Mouse (Mus musculus) midbrain, embryonic 14.5 days (tissue): Measurements from ENCODE around the gene Pkp3. TPM values are rescaled to one million over a fixed set of nuclear protein-coding genes. Genes with fewer than 3 reads are reported as not detected.

Experiments used
- ATAC-seq: fragments of 200-750 bp; cut with Nextera tagmentation; 2 replicates; pipeline ENCODE4 v1.8.0; 2017; ENCODE audit warnings: moderate number of reproducible peaks, moderate library complexity; ENCODE audit not compliant: low FRiP score, low TSS enrichment
- DNase-seq: peaks from one replicate; pipeline ENCODE4 v3.0.0-alpha.2; 2015
- H3K27ac ChIP-seq: fragments of 300-500 bp; sonication (generic); replicated peaks from 2 replicates; pipeline ENCODE4 v1.5.1; 2014; ENCODE audit warnings: mild to moderate bottlenecking, low read depth, low read length, moderate library complexity
- H3K27me3 ChIP-seq: fragments of 300-500 bp; sonication (generic); 2 replicates; pipeline ENCODE4 v1.6.1; 2014; ENCODE audit warnings: low read length, control low read depth, mixed read lengths; ENCODE audit not compliant: control insufficient read depth, insufficient read depth
- H3K36me3 ChIP-seq: fragments of 300-500 bp; sonication (generic); 2 replicates; pipeline ENCODE4 v1.6.1; 2014; ENCODE audit warnings: low read length, control low read depth; ENCODE audit not compliant: control insufficient read depth, insufficient read depth
- H3K4me1 ChIP-seq: fragments of 300-500 bp; sonication (generic); 2 replicates; pipeline ENCODE4 v1.6.1; 2014; ENCODE audit warnings: mild to moderate bottlenecking, antibody characterized with exemption, low read length, control low read depth; ENCODE audit not compliant: control insufficient read depth, insufficient read depth
- H3K4me2 ChIP-seq: fragments of 300-500 bp; sonication (generic); 2 replicates; pipeline ENCODE4 v1.6.1; 2014; ENCODE audit warnings: mild to moderate bottlenecking, low read length, moderate library complexity
- H3K4me3 ChIP-seq: fragments of 300-500 bp; sonication (generic); replicated peaks from 2 replicates; pipeline ENCODE4 v1.5.1; 2014; ENCODE audit warnings: low read depth, low read length
- H3K9ac ChIP-seq: fragments of 300-500 bp; sonication (generic); replicated peaks from 2 replicates; pipeline ENCODE4 v1.6.1; 2014; ENCODE audit warnings: mild to moderate bottlenecking, low read length, moderate library complexity
- H3K9me3 ChIP-seq: fragments of 300-500 bp; sonication (generic); 2 replicates; pipeline ENCODE4 v1.6.1; 2016; ENCODE audit warnings: low read length, control low read depth, mixed read lengths; ENCODE audit not compliant: control insufficient read depth
- WGBS: fragments of 180-500 bp; shearing (Covaris S2); extraction: QIAGEN DNeasy Blood & Tissue Kit; methylation state at CpG from one replicate; pipeline ENCODE4 v1.1.7; 2014; 5-methylcytosine and 5-hydroxymethylcytosine counted together
- polyA plus RNA-seq: library from polyadenylated mRNA; unstranded; fragments of >200 nt; fragmentation: Nextera tagmentation; extraction: Ambion mirVana; gene quantifications from 2 replicates; pipeline ENCODE4 v1.2.1, GENCODE M21; 2014

Pkp3 gene
- polyA plus RNA-seq, 1 experiment from 2014 or later, result not detected

DNA sequence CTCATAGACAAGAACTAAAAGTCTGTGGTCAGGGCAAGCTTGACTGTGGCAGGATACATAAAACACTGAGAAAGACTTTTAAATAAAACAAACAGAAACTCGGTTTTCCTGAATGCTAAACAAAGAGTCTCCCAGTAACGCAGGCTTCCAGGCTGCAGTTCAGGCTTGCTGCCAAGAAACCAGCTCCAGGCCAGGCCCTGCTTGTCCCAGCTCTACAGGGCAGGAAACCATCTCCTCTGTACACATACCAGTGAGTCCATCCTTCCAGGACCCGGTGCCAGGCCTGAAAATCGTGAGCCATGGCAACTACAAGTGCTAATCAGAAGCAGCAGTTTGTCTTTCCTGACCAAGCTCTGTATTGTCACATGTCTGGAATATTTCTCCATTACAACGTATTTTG, 36.4 kb upstream of the Pkp3 start:
- Histone ChIP-seq H3K9me3 (no peaks in the 10 kb centered on the region), H3K27me3 (no peaks in the 10 kb centered on the region), H3K36me3 (no peaks in the 10 kb centered on the region), H3K4me2 (no peak overlapping the region), H3K4me3 (no peak overlapping the region), H3K4me1 (no peaks in the 10 kb centered on the region), H3K9ac (no peak overlapping the region), H3K27ac (0 out of 2 replicates have a peak overlapping the region, but pooled peaks have one; percentile 52)
- ATAC-seq, result no peak
- peak; percentile 73 for DNase-seq
- 26% methylated on average over 5 of the region's 5 CpGs for WGBS

- Histone ChIP-seq H3K36me3 (no peaks in the 10 kb centered on the region), H3K4me1 (0 out of 2 replicates have a peak, but pooled peaks cover 3% of the 10 kb centered on the region), H3K9ac (no peak overlapping the region), H3K4me3 (no peak overlapping the region), H3K27me3 (no peaks in the 10 kb centered on the region), H3K4me2 (no peak overlapping the region), H3K9me3 (no peaks in the 10 kb centered on the region), H3K27ac (no peak overlapping the region)
- DNase-seq, result no peak
- WGBS, result 66% methylated on average over 4 of the region's 4 CpGs
- no peak for ATAC-seq
These were observed 35.5 kb upstream of the Pkp3 start for GRCm38 (mm10) chr7:141042539-141042938.

DNA sequence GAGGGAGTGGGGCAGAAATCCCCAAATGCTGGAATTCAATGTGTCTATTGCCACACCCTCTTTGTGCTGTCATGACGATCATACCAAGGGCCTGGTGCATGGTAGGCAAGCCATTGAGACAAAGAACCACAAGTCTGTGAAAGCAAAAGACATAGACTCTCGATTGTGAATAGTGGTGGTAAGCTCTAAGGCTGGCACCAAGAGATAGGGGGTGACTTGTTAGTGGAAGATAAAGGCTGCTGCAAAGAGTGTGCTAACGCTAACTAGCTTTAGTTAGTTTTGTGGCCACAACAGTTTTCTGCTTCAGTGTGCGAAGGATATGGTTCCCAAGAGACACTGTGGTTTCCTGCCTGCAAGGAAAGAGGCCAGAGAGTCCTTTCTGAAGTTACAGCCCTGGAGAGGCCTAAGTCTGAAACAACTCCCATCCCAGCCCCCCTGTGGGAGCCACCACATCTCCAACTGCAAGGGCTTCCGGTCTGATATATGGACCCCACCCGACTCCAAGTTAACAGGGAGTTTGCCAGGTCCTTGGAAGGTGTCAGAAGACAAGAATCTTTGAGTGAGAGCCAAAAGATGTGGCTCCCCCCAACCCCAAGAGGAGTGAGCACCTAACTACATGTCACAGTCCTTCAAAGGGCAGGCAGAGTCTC, 31.0 kb upstream of the Pkp3 start:
- Histone ChIP-seq H3K4me3 (no peak overlapping the region), H3K9ac (no peak overlapping the region), H3K4me1 (peaks cover 9% of the 10 kb centered on the region), H3K27me3 (no peaks in the 10 kb centered on the region), H3K27ac (no peak overlapping the region), H3K36me3 (no peaks in the 10 kb centered on the region), H3K4me2 (peak overlapping the region; percentile 82), H3K9me3 (no peaks in the 10 kb centered on the region)
- DNase-seq (no peak), ATAC-seq (no peak)
- 77% methylated on average over 6 of the region's 6 CpGs for WGBS

DNA sequence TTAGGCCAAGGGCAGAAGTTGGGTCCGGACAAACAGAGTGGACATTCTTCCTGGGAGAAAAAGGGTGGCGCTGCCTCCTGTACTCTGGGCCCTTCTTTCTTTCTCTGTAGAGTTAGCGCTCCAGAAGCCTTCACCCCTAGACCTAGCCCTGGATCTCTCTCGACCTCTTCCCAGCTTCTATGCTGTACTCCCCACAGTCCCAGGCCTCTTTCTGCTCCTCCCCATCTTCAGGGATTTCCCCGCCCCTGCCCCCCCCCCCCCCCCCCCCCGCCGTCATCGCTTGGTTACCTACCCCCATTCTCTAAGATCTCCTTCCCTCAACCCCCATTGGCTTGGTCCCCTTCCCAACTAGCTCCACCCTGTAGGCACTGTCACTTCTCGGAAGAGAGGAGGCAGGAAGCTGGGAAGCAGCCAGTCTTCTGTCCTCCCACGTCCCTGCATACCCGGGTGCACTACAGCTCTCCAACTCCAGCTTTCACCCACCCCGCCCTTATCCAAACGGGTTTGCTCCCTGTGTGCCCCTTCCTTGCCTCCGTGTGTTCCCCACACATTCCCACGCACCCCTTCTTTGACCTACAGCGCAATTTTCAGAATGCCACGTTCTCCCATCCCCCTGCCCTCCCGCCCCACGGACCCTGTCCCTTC, 30.3 kb upstream of the Pkp3 start:
- peak overlapping the region; percentile 66 for H3K27ac ChIP-seq
- peak overlapping the region; percentile 35 for H3K4me3 ChIP-seq
- peak; percentile 68 for DNase-seq
- no peaks in the 10 kb centered on the region for H3K9me3 ChIP-seq
- no peaks in the 10 kb centered on the region for H3K36me3 ChIP-seq
- H3K27me3 ChIP-seq, result no peaks in the 10 kb centered on the region
- peak; percentile 86 for ATAC-seq
- H3K4me2 ChIP-seq, result peak overlapping the region; percentile 82
- peaks cover 9% of the 10 kb centered on the region for H3K4me1 ChIP-seq
- WGBS, result 6% methylated on average over 16 of the region's 19 CpGs
- H3K9ac ChIP-seq, result peak overlapping the region; percentile 49; the same call in 1 of the 2 replicates

DNA sequence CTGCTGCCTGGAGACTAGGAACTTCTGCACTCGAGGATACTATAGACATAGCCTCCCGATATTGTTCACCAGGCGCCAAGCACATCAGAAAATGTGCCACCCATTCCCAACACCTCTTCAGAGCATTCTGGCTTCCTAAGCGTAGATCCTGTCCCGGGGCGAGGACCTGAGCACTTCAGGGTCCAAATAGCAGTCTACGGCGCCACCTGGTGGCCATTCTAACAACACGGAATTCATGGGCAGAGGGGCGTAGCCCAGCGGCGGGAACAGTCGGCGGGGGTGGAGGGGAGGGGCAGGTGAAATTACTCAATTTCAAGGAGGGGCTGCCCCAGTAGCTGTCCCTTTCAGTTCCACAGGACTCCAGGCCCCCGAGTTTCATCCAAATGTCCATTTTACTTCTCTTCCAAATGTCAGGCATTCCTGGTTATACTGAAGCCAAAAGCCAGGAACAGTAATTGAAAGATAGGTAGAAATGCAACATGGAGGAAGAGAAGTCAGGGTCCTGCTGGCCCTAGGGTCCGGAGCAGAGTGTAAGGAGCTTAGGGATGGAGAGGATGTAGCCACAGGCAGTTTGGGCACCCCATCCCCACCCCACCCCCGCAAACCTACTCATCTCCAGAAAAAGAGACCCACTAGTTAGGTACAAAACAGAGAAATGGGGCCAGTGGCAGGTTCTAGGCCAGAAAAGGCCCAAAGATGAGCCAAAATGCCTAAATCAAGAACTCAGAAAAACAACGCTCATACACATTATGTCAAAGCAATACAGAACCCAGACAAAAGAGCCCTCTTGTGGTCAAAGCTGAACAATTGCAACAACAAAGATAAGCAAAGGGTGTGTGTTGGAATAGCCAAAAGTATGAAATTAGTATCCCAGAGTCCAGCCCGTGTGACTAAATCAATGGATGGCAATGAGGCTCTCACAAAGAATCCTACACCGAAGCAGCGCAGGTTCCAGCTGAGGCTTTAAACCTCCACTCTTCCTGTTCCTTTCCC, 29.5 kb upstream of the Pkp3 start:
- Histone ChIP-seq H3K36me3 (no peaks in the 10 kb centered on the region), H3K27ac (peak overlapping the region; percentile 66), H3K9me3 (no peaks in the 10 kb centered on the region), H3K9ac (peak overlapping the region; percentile 49; the same call in 1 of the 2 replicates), H3K4me2 (peak overlapping the region; percentile 82), H3K4me3 (peak overlapping the region; percentile 35), H3K27me3 (no peaks in the 10 kb centered on the region), H3K4me1 (peaks cover 9% of the 10 kb centered on the region)
- DNase-seq, result peak; percentile 96
- WGBS, result 11% methylated on average over 21 of the region's 21 CpGs
- peak; percentile 92 for ATAC-seq

- Histone ChIP-seq H3K27me3 (no peaks in the 10 kb centered on the region), H3K4me2 (no peak overlapping the region), H3K4me3 (no peak overlapping the region), H3K36me3 (no peaks in the 10 kb centered on the region), H3K4me1 (peaks cover 9% of the 10 kb centered on the region), H3K9ac (no peak overlapping the region), H3K27ac (no peak overlapping the region), H3K9me3 (no peaks in the 10 kb centered on the region)
- ATAC-seq (no peak), DNase-seq (no peak)
- WGBS, result 90% methylated on average over 2 of the region's 2 CpGs
These were observed 28.7 kb upstream of the Pkp3 start for GRCm38 (mm10) chr7:141049326-141049725.

DNA sequence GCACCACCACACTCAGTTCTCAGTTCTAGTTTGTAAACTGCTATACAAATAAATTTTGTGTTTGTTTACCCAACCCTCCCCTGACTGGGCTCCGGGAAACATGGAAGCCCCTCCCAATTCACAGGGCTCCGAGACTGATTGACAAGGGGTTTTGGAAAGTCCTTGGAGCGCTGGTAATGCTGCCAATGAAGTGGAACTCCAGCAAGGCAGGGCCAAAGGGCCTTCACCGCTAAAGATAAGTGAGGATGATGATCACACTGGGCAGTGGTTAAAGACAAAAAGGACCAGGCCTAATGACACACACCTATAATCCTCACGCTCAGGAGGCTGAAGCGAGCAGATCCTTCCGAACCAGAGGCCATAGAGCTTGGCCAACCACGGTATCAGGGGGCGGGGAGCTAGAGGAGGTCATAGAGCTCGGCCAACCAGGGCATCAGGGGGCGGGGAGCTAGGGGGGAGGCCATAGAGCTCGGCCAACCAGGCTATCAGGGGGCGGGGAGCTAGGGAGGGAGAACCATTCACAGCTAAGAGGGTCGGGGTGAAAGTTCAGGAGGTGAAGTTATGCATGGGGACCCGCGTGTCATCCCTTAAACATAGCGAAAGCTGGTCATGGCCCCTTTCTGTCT, 26.8 kb upstream of the Pkp3 start:
- WGBS, result 68% methylated on average over 17 of the region's 17 CpGs
- Histone ChIP-seq H3K9me3 (no peaks in the 10 kb centered on the region; the same call in 1 of the 2 replicates), H3K4me1 (peaks cover 9% of the 10 kb centered on the region), H3K9ac (no peak overlapping the region), H3K27me3 (no peaks in the 10 kb centered on the region), H3K4me2 (no peak overlapping the region), H3K27ac (no peak overlapping the region), H3K36me3 (no peaks in the 10 kb centered on the region), H3K4me3 (no peak overlapping the region)
- DNase-seq (no peak), ATAC-seq (no peak)

DNA sequence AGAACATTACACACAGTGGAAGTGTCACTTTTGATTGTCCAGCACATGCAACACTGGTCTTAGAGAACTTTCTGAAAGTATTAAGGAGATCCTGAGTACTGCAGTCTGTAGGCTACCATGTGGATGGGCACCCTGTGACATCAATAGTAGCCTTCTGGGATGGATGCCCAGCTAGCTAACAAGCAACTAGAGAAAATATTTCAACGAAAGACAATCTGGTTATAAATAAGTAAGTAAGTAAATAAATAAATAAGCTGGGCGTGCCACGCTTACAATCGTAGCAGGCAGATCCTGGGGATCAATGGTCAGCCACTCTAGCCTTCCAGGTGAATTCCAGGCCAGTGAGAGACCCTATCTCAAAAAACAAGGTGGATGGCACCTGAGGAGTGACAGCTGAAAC, 26.0 kb upstream of the Pkp3 start:
- Histone ChIP-seq H3K27ac (no peak overlapping the region), H3K27me3 (no peaks in the 10 kb centered on the region), H3K36me3 (no peaks in the 10 kb centered on the region), H3K4me2 (no peak overlapping the region), H3K9me3 (no peaks in the 10 kb centered on the region; the same call in 1 of the 2 replicates), H3K4me1 (peaks cover 9% of the 10 kb centered on the region), H3K4me3 (no peak overlapping the region), H3K9ac (no peak overlapping the region)
- 93% methylated on average over 4 of the region's 4 CpGs for WGBS
- no peak for DNase-seq
- no peak for ATAC-seq
